Mouse (Mus musculus) limb, embryonic 14.5 days (tissue): ENCODE results near the gene Strbp. TPM values are rescaled to one million over a fixed set of nuclear protein-coding genes. Genes with fewer than 3 reads are reported as not detected.

ENCODE experiments used
- ATAC-seq: fragments of 200-750 bp; cut with Nextera tagmentation; 2 replicates; pipeline ENCODE4 v1.8.0; 2017; ENCODE audit warnings: low read depth, moderate number of reproducible peaks, moderate TSS enrichment; ENCODE audit not compliant: low FRiP score
- DNase-seq: peaks from one replicate; pipeline ENCODE4 v3.0.0-alpha.2; 2015; ENCODE audit warnings: low spot score
- H3K27ac ChIP-seq: fragments of 300-500 bp; sonication (generic); replicated peaks from 2 replicates; pipeline ENCODE4 v1.5.1; 2014; ENCODE audit warnings: low read depth, mild to moderate bottlenecking, low read length, moderate library complexity, mixed read lengths
- H3K27me3 ChIP-seq: fragments of 300-500 bp; sonication (generic); 2 replicates; pipeline ENCODE4 v1.6.1; 2014; ENCODE audit warnings: low read length, mixed read lengths; ENCODE audit not compliant: control insufficient read depth, insufficient read depth
- H3K36me3 ChIP-seq: fragments of 300-500 bp; sonication (generic); 2 replicates; pipeline ENCODE4 v1.6.1; 2014; ENCODE audit warnings: mild to moderate bottlenecking, low read length, moderate library complexity, mixed read lengths; ENCODE audit not compliant: control insufficient read depth, insufficient read depth
- H3K4me1 ChIP-seq: fragments of 300-500 bp; sonication (generic); 2 replicates; pipeline ENCODE4 v1.6.1; 2014; ENCODE audit warnings: antibody characterized with exemption, low read length, mixed read lengths; ENCODE audit not compliant: control insufficient read depth, insufficient read depth
- H3K4me2 ChIP-seq: fragments of 300-500 bp; sonication (generic); replicated peaks from 2 replicates; pipeline ENCODE4 v1.6.1; 2014; ENCODE audit warnings: low read depth, mild to moderate bottlenecking, low read length, moderate library complexity; ENCODE audit not compliant: severe bottlenecking
- H3K4me3 ChIP-seq: fragments of 300-500 bp; sonication (generic); replicated peaks from 2 replicates; pipeline ENCODE4 v1.5.1; 2014; ENCODE audit warnings: low read length
- H3K9ac ChIP-seq: fragments of 300-500 bp; sonication (generic); 2 replicates; pipeline ENCODE4 v1.6.1; 2014; ENCODE audit warnings: mild to moderate bottlenecking, low read depth, low read length, moderate library complexity; ENCODE audit not compliant: severe bottlenecking
- H3K9me3 ChIP-seq: fragments of 300-500 bp; sonication (generic); 2 replicates; pipeline ENCODE4 v1.6.1; 2016; ENCODE audit warnings: low read length; ENCODE audit not compliant: control insufficient read depth
- POLR2A ChIP-seq: fragments of 200-500 bp; IDR thresholded peaks from 2 replicates; pipeline ENCODE4 v1.8.0; 2012; ENCODE audit warnings: inconsistent platforms, mild to moderate bottlenecking, moderate library complexity, borderline replicate concordance; ENCODE audit not compliant: insufficient read depth, insufficient read length; ENCODE audit errors: extremely low read depth
- WGBS: fragments of 180-500 bp; shearing (Covaris S2); extraction: QIAGEN DNeasy Blood & Tissue Kit; methylation state at CpG from one replicate; pipeline ENCODE4 v1.1.7; 2014; 5-methylcytosine and 5-hydroxymethylcytosine counted together
- polyA plus RNA-seq, 2 experiments: library from polyadenylated mRNA; depleted of rRNA in 1 of 2; stranded (reverse) in 1 of 2; unstranded in 1 of 2; fragments of >200 nt; fragmentation: Nextera tagmentation in 1 of 2; extraction: Ambion mirVana in 1 of 2; gene quantifications; 2 replicates each; pipeline versions ENCODE4 v1.2.1 to v1.2.3; 2012 to 2014

The Strbp gene
- polyA plus RNA-seq, 2 experiments, result 23.5 to 33.2 TPM

- Histone ChIP-seq H3K4me1 (no peaks in the 10 kb centered on the region), H3K4me3 (no peak overlapping the region), H3K9ac (no peak overlapping the region), H3K27ac (no peak overlapping the region), H3K4me2 (no peak overlapping the region), H3K27me3 (no peaks in the 10 kb centered on the region), H3K36me3 (peaks cover 36% of the 10 kb centered on the region), H3K9me3 (no peaks in the 10 kb centered on the region)
- no peak for DNase-seq
- TF ChIP-seq POLR2A, result no peak
- ATAC-seq, result no peak
- 85% methylated on average over 2 of the region's 2 CpGs for WGBS
Measured at GRCm38 (mm10) chr2:37570703-37571102, 133.0 kb downstream of the Strbp start.

GRCm38 (mm10) chr2:37569888-37570287 is 133.8 kb downstream of the Strbp start:
- Histone ChIP-seq H3K9me3 (no peaks in the 10 kb centered on the region), H3K36me3 (peaks cover 44% of the 10 kb centered on the region), H3K4me1 (no peaks in the 10 kb centered on the region), H3K9ac (no peak overlapping the region), H3K27me3 (no peaks in the 10 kb centered on the region), H3K4me3 (no peak overlapping the region), H3K27ac (no peak overlapping the region), H3K4me2 (no peak overlapping the region)
- TF ChIP-seq POLR2A, result no peak
- DNase-seq, result no peak
- 91% methylated on average over 5 of the region's 5 CpGs for WGBS
- ATAC-seq, result no peak

- Histone ChIP-seq H3K36me3 (peaks cover 71% of the 10 kb centered on the region), H3K4me1 (no peaks in the 10 kb centered on the region), H3K9ac (no peak overlapping the region), H3K27me3 (no peaks in the 10 kb centered on the region), H3K27ac (no peak overlapping the region), H3K4me3 (no peak overlapping the region), H3K4me2 (no peak overlapping the region), H3K9me3 (no peaks in the 10 kb centered on the region)
- no peak for TF ChIP-seq POLR2A
- DNase-seq (no peak), ATAC-seq (no peak)
- 76% methylated on average over 1 of the region's 1 CpGs for WGBS
Measured at GRCm38 (mm10) chr2:37566035-37566434, 137.6 kb downstream of the Strbp start.

GRCm38 (mm10) chr2:37565579-37565978 is 138.1 kb downstream of the Strbp start:
- Histone ChIP-seq H3K4me3 (no peak overlapping the region), H3K9ac (no peak overlapping the region), H3K27ac (no peak overlapping the region), H3K9me3 (no peaks in the 10 kb centered on the region), H3K4me2 (no peak overlapping the region), H3K4me1 (no peaks in the 10 kb centered on the region), H3K27me3 (no peaks in the 10 kb centered on the region), H3K36me3 (peaks cover 76% of the 10 kb centered on the region)
- DNase-seq (no peak), ATAC-seq (no peak)
- no peak for TF ChIP-seq POLR2A
- 66% methylated on average over 2 of the region's 2 CpGs for WGBS

GRCm38 (mm10) chr2:37556366-37556765 is 147.3 kb downstream of the Strbp start:
- WGBS, result 82% methylated on average over 2 of the region's 2 CpGs
- peaks cover 93% of the 10 kb centered on the region for H3K36me3 ChIP-seq

More at GRCm38 (mm10) chr2:37556366-37556765, 147.3 kb downstream of the Strbp start:
- H3K9me3 ChIP-seq, result no peaks in the 10 kb centered on the region
- H3K27ac ChIP-seq, result no peak overlapping the region
- no peaks in the 10 kb centered on the region for H3K27me3 ChIP-seq
- DNase-seq, result no peak
- H3K4me2 ChIP-seq, result no peak overlapping the region
- no peak for ATAC-seq
- H3K9ac ChIP-seq, result no peak overlapping the region
- H3K4me1 ChIP-seq, result no peaks in the 10 kb centered on the region
- H3K4me3 ChIP-seq, result no peak overlapping the region
- no peak for TF ChIP-seq POLR2A
